Mouse (Mus musculus) stomach, postnatal 0 days (tissue): Measurements from ENCODE around the gene Syt8. TPM values are rescaled to one million over a fixed set of nuclear protein-coding genes. Genes with fewer than 3 reads are reported as not detected.

Source experiments
- ATAC-seq: fragments of 200-750 bp; cut with Nextera tagmentation; 2 replicates; pipeline ENCODE4 v1.8.0; 2017; ENCODE audit not compliant: low FRiP score, low TSS enrichment
- DNase-seq: peaks from one replicate; pipeline ENCODE4 v3.0.0-alpha.2; 2016; ENCODE audit warnings: low spot score
- H3K27ac ChIP-seq: fragments of 300-500 bp; sonication (generic); replicated peaks from 2 replicates; pipeline ENCODE4 v1.5.1; 2014; ENCODE audit warnings: mild to moderate bottlenecking, control low read depth
- H3K27me3 ChIP-seq: fragments of 300-500 bp; sonication (generic); 2 replicates; pipeline ENCODE4 v1.6.1; 2014; ENCODE audit warnings: low read length; ENCODE audit not compliant: control insufficient read depth, insufficient read depth
- H3K36me3 ChIP-seq: fragments of 300-500 bp; sonication (generic); 2 replicates; pipeline ENCODE4 v1.6.1; 2014; ENCODE audit warnings: low read length, mixed read lengths; ENCODE audit not compliant: control insufficient read depth, insufficient read depth
- H3K4me1 ChIP-seq: fragments of 300-500 bp; sonication (generic); replicated peaks from 2 replicates; pipeline ENCODE4 v1.6.1; 2014; ENCODE audit warnings: antibody characterized with exemption; ENCODE audit not compliant: control insufficient read depth, insufficient read depth
- H3K4me2 ChIP-seq: fragments of 300-500 bp; sonication (generic); replicated peaks from 2 replicates; pipeline ENCODE4 v1.6.1; 2014; ENCODE audit warnings: low read depth, mild to moderate bottlenecking, control low read depth, moderate library complexity
- H3K4me3 ChIP-seq: fragments of 300-500 bp; sonication (generic); 2 replicates; pipeline ENCODE4 v1.5.1; 2014; ENCODE audit warnings: low read depth, low read length, control low read depth
- H3K9ac ChIP-seq: fragments of 300-500 bp; sonication (generic); 2 replicates; pipeline ENCODE4 v1.6.1; 2014; ENCODE audit warnings: mild to moderate bottlenecking, low read length, control low read depth, mixed read lengths
- H3K9me3 ChIP-seq: fragments of 300-500 bp; sonication (generic); 2 replicates; pipeline ENCODE4 v1.6.1; 2016; ENCODE audit warnings: low read length; ENCODE audit not compliant: control insufficient read depth
- CTCF ChIP-seq: IDR thresholded peaks from 2 replicates; pipeline ENCODE4 v1.5.1; 2016; ENCODE audit warnings: antibody characterized with exemption, low read depth, mild to moderate bottlenecking, moderate library complexity
- EP300 ChIP-seq: optimal IDR thresholded peaks from 2 replicates; pipeline ENCODE3; 2016; ENCODE audit warnings: antibody characterized with exemption
- WGBS: fragments of 180-500 bp; shearing (Covaris S2); extraction: QIAGEN DNeasy Blood & Tissue Kit; methylation state at CpG from one replicate; pipeline ENCODE4 v1.1.7; 2014; 5-methylcytosine and 5-hydroxymethylcytosine counted together
- polyA plus RNA-seq: library from polyadenylated mRNA; unstranded; fragments of >200 nt; fragmentation: Nextera tagmentation; extraction: Ambion mirVana; gene quantifications from 2 replicates; pipeline ENCODE4 v1.2.1, GENCODE M21; 2015

Syt8 gene
- 70.7 and 78.9 TPM in 2 replicates for polyA plus RNA-seq

DNA sequence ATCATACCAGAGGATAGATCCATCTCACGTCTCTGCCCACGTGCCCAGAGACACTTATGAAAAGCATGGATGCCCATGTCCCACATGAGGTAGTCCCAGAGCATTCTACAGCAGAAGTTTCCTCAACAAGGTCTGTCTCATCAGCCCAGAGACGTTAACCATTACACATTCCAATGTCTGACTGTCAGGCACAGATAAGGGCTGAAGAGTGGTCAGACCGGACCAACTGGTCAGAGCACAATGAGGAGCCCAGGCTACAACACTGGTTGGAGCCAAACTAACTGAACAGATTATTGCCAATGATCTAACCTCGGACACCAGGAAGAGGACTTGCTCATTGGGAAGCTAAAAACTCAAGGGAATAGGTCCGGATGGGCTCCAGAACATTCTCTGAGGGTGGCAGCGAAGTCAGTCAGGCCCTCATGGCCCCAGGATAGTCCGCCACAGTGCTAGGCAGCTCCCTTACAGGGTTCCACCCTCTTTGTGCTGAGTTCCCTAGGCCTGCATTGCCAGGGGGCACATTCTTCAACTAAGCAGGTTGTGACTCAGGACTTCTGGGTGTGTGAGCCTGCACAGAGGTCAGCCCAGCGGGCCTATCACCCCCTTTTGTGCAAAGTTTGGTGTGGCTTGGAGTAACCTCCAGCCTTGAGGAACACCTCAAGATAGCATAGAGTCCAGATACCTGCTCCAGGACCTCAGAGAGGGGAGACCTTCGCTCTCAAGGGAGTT is at the start of gene Syt8:
Gene Syt8 (plus strand): TSS at position 714 of the 729 bp plus-strand sequence.
- WGBS, result 62% methylated on average over 10 of the region's 10 CpGs
- Histone ChIP-seq H3K4me1 (peaks cover 16% of the 10 kb centered on the region), H3K27me3 (no peaks in the 10 kb centered on the region), H3K9me3 (no peaks in the 10 kb centered on the region), H3K36me3 (no peaks in the 10 kb centered on the region), H3K27ac (peak within 1 kb of the TSS; percentile 90), H3K9ac (peak within 1 kb of the TSS; percentile 54), H3K4me2 (peak within 1 kb of the TSS; percentile 31), H3K4me3 (peak within 1 kb of the TSS; percentile 4; the same call in 1 of the 2 replicates)
- TF ChIP-seq EP300 (no peak), CTCF (no peak)
- DNase-seq (peak; percentile 84), ATAC-seq (peak; percentile 87)

DNA sequence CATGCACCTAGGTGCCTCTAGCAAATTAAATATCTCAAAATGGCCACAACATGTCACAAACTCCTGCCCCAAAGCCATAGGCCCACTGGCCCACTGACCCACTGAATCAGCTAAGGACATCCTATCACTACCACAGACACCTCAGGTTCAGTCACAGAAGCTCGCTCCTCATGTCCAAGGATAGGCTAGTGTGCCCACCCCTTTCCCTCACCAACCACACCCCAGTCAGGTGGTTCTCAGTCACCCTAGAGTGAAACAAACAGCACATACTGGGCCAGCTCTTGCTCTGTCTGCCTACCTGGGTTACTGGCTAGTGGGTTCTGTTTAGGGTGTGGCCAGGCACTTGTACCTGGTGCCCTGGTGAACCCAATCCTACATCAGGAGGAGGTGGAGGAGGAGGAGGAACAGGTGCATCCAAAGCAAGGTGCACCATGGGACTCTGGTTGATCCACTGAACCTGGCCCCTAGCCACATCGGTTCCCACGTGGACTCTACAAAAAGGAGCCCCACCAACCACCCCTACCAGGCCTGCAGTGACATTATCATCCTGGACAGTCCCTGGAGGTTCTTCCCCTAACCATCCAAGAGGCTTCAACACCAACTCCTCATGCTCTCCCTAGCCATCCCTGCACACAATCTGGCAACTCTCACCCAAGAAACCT is 48.8 kb upstream of the Syt8 start:
- Histone ChIP-seq H3K4me2 (peak overlapping the region; percentile 92), H3K27ac (peak overlapping the region; percentile 95; the same call in 1 of the 2 replicates), H3K9me3 (no peaks in the 10 kb centered on the region), H3K4me3 (peak overlapping the region; percentile 70), H3K27me3 (no peaks in the 10 kb centered on the region), H3K9ac (peak overlapping the region; percentile 88), H3K4me1 (peaks cover 7% of the 10 kb centered on the region), H3K36me3 (peaks cover 36% of the 10 kb centered on the region)
- 80% methylated on average over 3 of the region's 3 CpGs for WGBS
- no peak for DNase-seq
- ATAC-seq, result no peak
- no peak for TF ChIP-seq EP300
- TF ChIP-seq CTCF, result no peak

- peaks cover 7% of the 10 kb centered on the region for H3K4me1 ChIP-seq
These were observed 47.9 kb upstream of the Syt8 start for GRCm38 (mm10) chr7:142386621-142387201.

GRCm38 (mm10) chr7:142387419-142388148 is 47.1 kb upstream of the Syt8 start, which contains the start of gene Ctsd:
Ctsd (minus strand) TSS chr7:142388038.
- peaks cover 7% of the 10 kb centered on the region for H3K4me1 ChIP-seq
- H3K36me3 ChIP-seq, result peaks cover 21% of the 10 kb centered on the region
- under 1% methylated on average over 53 of the region's 55 CpGs for WGBS
- TF ChIP-seq CTCF (no peak), EP300 (no peak)
- no peaks in the 10 kb centered on the region for H3K27me3 ChIP-seq
- peak; percentile 97 for ATAC-seq
- peak within 1 kb of the TSS; percentile 95 for H3K27ac ChIP-seq
- H3K4me2 ChIP-seq, result peak within 1 kb of the TSS; percentile 92
- peak within 1 kb of the TSS; percentile 88 for H3K9ac ChIP-seq
- H3K9me3 ChIP-seq, result no peaks in the 10 kb centered on the region
- peak within 1 kb of the TSS; percentile 70 for H3K4me3 ChIP-seq
- DNase-seq, result peak; percentile 99

More at GRCm38 (mm10) chr7:142386621-142387201, 47.9 kb upstream of the Syt8 start:
- WGBS, result 28% methylated on average over 6 of the region's 6 CpGs
- H3K4me3 ChIP-seq, result peak overlapping the region; percentile 70
- H3K9ac ChIP-seq, result peak overlapping the region; percentile 88
- H3K4me2 ChIP-seq, result peak overlapping the region; percentile 92
- DNase-seq (peak; percentile 56), ATAC-seq (peak; percentile 24; the same call in 1 of the 2 replicates)
- H3K36me3 ChIP-seq, result peaks cover 29% of the 10 kb centered on the region
- no peaks in the 10 kb centered on the region for H3K27me3 ChIP-seq
- H3K9me3 ChIP-seq, result no peaks in the 10 kb centered on the region
- H3K27ac ChIP-seq, result peak overlapping the region; percentile 95
- no peak for TF ChIP-seq EP300
- TF ChIP-seq CTCF, result no peak

DNA sequence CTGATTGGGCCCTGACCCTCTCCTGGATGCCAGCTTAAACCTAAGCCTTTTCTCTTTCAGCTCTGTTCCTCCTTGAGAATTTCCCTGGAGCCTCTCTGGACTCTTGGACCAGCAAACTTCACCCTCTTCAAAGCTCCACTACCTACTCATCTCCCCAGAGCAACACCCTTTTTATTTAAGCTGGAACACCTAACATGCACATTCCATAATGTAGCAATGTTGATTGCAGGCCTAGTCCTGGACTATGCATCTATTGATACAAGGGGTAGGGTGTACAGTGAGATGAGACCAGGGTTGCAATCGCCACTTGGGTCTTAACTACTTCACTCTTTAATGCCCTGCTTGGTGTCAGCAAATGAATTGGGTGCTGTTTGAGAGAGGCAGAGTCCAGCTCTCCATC is 46.5 kb upstream of the Syt8 start:
- Histone ChIP-seq H3K4me1 (peaks cover 7% of the 10 kb centered on the region), H3K36me3 (peaks cover 16% of the 10 kb centered on the region), H3K27me3 (no peaks in the 10 kb centered on the region), H3K4me2 (peak overlapping the region; percentile 3; the same call in 1 of the 2 replicates), H3K9me3 (no peaks in the 10 kb centered on the region), H3K27ac (peak overlapping the region; percentile 58; the same call in 1 of the 2 replicates), H3K9ac (no peak overlapping the region), H3K4me3 (peak overlapping the region; percentile 70; the same call in 1 of the 2 replicates)
- 88% methylated on average over 1 of the region's 1 CpGs for WGBS
- TF ChIP-seq EP300, result no peak
- no peak for TF ChIP-seq CTCF
- no peak for DNase-seq
- peak; percentile 6; the same call in 1 of the 2 replicates for ATAC-seq
